Mouse (Mus musculus): ENCODE measurements at regions not wholly inside any gene's neighbourhood (a gene's known extent, or its start where the extent isn't known, plus 50 kb on each side); places are given as distances from the start of the nearest gene placed in this dataset.

DNA sequence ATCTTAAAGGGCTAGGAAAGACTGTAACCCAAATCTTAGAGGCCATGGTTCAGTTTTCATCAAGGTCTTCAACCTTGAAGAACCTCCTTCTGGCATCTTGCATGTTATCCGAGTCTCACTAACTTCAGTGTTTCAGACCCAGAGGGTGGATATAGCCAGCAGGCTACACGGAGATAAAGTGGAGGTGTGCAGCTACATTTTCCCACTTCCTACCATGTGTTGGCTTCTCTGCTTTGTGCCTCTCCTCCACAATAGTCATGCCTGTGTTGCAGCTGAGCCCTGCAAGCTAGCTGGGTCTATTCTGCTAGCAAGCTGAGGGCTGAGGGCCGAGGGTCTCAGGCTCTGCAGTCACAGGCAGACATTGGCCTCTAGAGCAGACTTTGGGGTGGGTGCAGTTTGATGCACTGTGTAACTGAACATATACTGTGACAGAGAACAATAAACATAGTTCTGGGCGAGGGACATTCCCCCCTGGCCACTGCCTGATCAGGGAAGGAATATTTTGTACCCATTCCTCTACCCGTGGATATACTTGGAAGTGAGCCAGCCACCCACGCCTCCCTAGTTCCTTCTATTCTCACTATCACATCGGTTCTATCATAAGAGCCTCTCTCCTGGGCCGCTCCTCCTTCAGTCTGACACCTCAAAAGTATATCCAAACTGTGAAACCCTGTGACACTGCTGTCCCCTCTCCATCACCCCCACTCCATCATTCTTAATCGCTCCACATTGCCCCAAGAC lies 152.6 kb upstream of the Mycn start:
- no peak for DNase-seq

GRCm38 (mm10) chr12:13085951-13086350 lies 144.2 kb upstream of the Mycn start:
- no peak for DNase-seq

- no peak for DNase-seq
These were observed 143.8 kb upstream of the Mycn start for GRCm38 (mm10) chr12:13085484-13085883.

- DNase-seq = peak; percentile 57 to 70
These were observed 141.8 kb upstream of the Mycn start for GRCm38 (mm10) chr12:13083337-13084054.

DNA sequence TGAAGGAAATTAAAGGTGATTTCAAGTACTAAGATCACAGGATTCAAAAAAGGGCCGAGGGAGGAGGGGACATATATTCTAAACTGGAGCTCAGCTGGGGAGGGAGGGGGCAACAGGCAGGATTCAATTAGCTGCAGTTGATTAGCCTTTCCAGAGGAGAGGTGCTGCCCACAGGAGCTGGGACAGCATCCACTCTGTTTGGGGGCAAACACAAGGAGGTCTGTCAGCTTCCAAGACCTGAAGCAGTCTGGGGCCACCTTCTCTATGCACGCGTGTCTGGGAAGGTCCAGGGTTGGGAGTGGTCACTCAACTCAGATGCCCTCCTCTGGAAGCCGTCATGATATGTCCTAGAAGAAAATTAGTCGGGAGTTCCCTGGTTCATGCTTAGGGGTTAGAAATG lies 139.1 kb upstream of the Mycn start:
- no peak for DNase-seq

GRCm38 (mm10) chr12:13079832-13080231 lies 138.1 kb upstream of the Mycn start:
- no peak for DNase-seq

DNA sequence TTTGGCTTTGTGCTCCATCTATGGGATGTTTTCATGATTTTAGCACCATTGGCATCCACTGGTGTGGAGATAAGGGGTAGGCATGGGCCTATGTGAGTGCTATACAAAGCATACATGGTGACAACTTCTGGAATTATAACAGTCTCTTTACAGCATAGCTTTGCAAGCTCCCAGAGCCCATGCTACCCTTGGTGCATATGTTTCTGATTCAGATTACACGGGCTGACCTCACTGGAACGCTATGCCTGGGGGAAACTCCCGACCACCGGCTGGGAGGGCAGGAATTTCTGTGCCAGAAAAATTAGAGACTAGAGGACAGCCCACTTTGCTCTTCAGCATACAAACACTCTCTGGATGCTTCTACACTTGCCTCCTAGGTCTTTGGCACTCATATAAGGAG lies 136.0 kb upstream of the Mycn start:
- no peak for DNase-seq

DNA sequence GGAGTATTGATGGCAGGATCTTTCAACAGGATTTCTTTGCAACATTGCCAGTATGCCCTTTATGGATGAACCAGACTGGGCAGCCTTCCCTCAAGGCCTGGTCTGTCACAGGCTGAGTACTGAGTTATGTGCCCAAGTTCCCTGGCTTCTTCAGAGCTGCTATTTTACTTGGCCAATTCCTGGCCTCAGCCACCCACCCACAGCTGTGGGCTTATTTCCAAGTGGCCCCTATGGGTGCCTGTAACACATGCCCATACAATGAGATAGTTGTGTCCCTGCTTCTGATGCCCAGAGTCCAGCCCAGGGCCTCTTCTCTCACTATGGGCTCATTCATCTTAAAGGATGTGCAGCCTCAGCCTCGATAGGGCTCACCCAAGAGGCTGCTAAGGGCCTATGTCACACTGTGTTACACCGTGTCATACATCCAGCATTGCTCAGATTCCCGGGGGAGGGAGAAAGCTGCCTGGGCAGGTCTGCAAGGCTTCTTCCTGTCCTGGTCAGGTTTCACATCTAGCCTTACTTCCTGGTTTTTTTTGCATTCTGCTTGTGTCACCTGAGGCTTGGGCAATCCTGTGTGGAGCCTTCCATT lies 135.1 kb upstream of the Mycn start:
- DNase-seq = no peak

GRCm38 (mm10) chr12:13073126-13073886 lies 131.6 kb upstream of the Mycn start:
- no peak for DNase-seq

DNA sequence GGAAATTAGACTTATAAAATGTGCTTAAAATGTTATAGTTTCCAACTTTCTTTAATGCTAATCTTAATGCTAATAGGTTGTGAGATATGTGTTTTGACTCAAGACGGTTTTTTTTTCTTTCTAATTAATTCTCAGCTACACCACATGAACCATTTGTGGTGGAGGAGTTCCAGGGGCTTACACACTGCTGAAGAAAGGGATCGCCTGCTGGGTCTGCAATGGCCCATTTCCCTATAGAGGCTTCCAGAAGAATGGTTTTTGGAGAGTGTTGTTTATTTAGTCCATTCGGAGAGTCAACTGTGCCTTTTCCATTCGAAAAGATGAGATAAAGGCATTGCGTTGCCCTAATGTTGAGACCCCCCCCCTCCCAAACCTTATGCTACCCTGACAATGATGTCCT lies 125.6 kb upstream of the Mycn start:
- DNase-seq = no peak

DNA sequence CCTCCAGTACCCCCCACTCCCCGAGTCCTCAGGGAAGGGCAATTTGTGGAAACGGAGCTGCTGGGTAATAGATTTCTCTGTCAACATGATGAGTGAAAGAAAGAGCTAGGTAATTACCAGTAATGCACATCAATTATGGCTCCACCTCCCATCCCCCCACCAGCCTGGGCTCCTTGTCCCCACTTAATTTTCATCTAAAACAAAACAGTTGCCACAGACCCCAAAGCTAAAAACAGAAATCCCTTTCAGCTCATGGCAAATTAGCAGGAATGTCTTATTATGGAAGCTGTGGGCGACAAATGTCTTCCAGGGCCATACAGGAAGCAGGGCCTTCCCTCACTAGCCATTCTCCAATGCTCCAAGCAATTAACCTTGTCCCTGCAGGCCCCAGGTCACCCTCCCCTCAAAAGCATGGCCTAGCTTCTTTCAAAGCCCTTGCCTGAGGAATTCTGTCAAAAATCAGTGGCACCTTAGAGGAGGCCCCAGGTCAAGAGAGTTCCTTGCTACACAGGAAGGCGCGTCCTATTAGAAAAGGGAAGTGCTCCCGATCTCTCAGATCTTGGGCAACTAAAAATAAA lies 125.0 kb upstream of the Mycn start:
- DNase-seq = no peak

GRCm38 (mm10) chr12:13059473-13059872 lies 117.8 kb upstream of the Mycn start:
- DNase-seq = no peak

DNA sequence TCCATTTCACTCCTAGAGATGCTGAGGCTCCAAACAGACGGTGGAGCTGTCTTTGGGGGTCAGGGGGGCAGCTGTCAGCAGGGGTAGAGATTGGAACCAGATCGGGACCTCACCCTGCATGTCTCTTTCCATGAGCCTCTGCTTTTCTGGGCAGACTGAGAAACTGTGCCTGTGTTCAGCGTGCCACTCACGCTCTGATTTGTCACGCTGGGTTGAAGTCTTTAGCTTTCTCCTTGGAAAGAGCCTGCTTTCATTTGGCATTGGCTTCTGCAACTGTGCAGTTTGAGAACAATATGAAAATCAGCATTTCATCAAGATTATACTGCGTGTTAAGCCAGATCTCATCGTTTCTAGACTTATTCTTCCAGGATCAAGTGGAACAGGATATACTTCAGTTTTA lies 114.5 kb upstream of the Mycn start:
- peak in 1 of 2 experiments; percentile 5 for DNase-seq

- no peak for DNase-seq
These were observed 112.9 kb upstream of the Mycn start for GRCm38 (mm10) chr12:13054611-13055010.

DNA sequence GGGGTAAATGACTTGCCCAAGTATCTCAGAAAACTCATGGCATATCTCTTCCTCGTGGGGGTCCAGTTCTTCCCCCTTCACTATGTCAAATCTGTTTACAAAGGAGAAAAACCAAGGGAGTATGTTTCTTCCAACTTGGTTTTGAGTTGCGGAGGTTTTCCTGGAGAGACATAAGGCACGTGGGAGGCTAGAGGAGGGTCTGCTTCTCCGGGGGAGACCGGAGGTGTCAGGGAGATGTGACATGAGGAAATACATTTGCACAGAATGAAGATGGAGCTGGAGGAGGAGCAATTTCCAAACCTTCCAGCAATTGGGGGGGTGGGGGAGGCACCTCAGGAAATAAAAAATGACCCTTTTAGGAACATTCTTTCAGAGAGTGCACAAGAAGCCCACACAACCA lies 112.0 kb upstream of the Mycn start:
- no peak for DNase-seq

- DNase-seq = no peak
These were observed 111.3 kb upstream of the Mycn start for GRCm38 (mm10) chr12:13052845-13053623.

GRCm38 (mm10) chr12:13052164-13052563 lies 110.5 kb upstream of the Mycn start:
- no peak for DNase-seq

GRCm38 (mm10) chr12:13049659-13050058 lies 107.9 kb upstream of the Mycn start:
- DNase-seq = no peak

DNA sequence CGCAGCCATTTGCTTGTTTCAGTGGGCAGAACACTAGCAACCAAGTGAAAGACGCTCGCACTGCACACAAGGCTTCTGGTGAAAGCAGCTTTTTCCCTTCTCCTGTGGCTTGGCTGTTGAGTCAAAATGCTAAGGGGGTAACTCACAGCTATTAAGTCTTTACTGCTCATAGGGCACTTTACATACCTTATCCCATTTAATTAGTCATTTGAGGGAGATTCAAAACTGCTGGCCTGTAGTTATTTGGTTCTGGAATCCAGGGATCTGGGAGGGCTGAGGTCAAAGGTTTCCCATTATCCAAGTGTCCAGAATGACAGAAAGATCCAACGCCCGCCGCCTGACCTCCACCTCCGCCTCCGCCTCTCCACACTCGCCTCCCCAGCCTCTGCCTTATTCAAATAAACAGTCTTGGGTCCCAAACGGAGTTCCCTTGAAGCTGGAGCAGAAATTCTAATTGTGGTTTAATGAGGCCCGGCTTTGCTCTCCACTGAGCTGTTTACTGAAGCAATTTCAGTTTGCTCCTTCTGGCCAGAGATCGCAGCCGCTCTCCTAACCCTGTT lies 106.5 kb upstream of the Mycn start:
- DNase-seq = no peak

DNA sequence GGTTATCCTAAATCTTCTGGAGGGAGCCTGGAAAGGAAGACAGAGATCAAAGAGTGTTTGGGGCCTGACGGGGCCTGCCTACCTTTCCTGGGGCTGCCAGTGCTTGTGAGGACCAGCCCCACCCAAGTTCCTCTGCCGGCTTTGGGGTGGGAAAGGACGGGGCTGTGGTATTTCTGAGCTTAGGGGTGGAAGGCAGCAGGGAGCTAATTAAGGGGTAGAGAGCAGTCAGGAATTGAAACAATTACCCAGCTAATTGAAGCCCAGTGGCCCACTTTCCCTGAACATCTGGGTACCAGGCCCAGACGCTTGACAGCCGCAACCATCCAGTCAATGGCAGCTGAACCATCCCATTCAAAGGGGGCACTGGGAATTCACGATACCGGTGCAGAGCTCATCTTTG lies 101.2 kb upstream of the Mycn start:
- DNase-seq = no peak

GRCm38 (mm10) chr12:13035108-13035741 lies 93.5 kb upstream of the Mycn start:
- DNase-seq = no peak
